Mouse (Mus musculus) layer of hippocampus, adult 8-10 months (tissue): ENCODE results near the gene Ptprd. TPM values are rescaled to one million over a fixed set of nuclear protein-coding genes. Genes with fewer than 3 reads are reported as not detected.

Experiments
- DNase-seq, 2 experiments: peaks; one replicate each; pipeline ENCODE4 v3.0.0; 2022; ENCODE audit warnings: low spot score in 2 of 2
- total RNA-seq, 4 experiments: library from RNA; stranded (reverse); gene quantifications; 2 replicates each; pipeline ENCODE4 v1.2.4; 2022

Gene Ptprd
- total RNA-seq, 4 experiments from 2014 or later = 169 to 218 (median 185) TPM

GRCm38 (mm10) chr4:76238577-76238976 lies 1973.2 kb downstream of the Ptprd start:
- DNase-seq = no peak

- no peak for DNase-seq
Measured at GRCm38 (mm10) chr4:76237827-76238226, 1973.9 kb downstream of the Ptprd start.

- no peak for DNase-seq
Measured at GRCm38 (mm10) chr4:76223720-76224119, 1988.0 kb downstream of the Ptprd start.

GRCm38 (mm10) chr4:76222520-76222919 lies 1989.2 kb downstream of the Ptprd start:
- no peak for DNase-seq

- no peak for DNase-seq
Measured at GRCm38 (mm10) chr4:76218065-76218464, 1993.7 kb downstream of the Ptprd start.

GRCm38 (mm10) chr4:76215141-76215540 lies 1996.6 kb downstream of the Ptprd start:
- DNase-seq = no peak

- DNase-seq = no peak
Measured at GRCm38 (mm10) chr4:76199321-76199720, 2012.4 kb downstream of the Ptprd start.

- no peak for DNase-seq
Measured at GRCm38 (mm10) chr4:76194762-76195161, 2017.0 kb downstream of the Ptprd start.

GRCm38 (mm10) chr4:76193496-76193895 lies 2018.3 kb downstream of the Ptprd start:
- no peak for DNase-seq

- no peak for DNase-seq
Measured at GRCm38 (mm10) chr4:76192031-76192430, 2019.7 kb downstream of the Ptprd start.

GRCm38 (mm10) chr4:76190788-76191187 lies 2021.0 kb downstream of the Ptprd start:
- no peak for DNase-seq

- no peak for DNase-seq
Measured at GRCm38 (mm10) chr4:76183095-76183494, 2028.7 kb downstream of the Ptprd start.

GRCm38 (mm10) chr4:76179497-76179896 lies 2032.3 kb downstream of the Ptprd start:
- DNase-seq = no peak

- DNase-seq = peak; percentile 21
Measured at GRCm38 (mm10) chr4:76175086-76175485, 2036.7 kb downstream of the Ptprd start.

- DNase-seq = no peak
Measured at GRCm38 (mm10) chr4:76155750-76156149, 2056.0 kb downstream of the Ptprd start.

GRCm38 (mm10) chr4:76154190-76154589 lies 2057.6 kb downstream of the Ptprd start:
- DNase-seq = no peak

GRCm38 (mm10) chr4:76144925-76145324 lies 2066.8 kb downstream of the Ptprd start:
- DNase-seq = no peak

- no peak for DNase-seq
Measured at GRCm38 (mm10) chr4:76144333-76144732, 2067.4 kb downstream of the Ptprd start.

GRCm38 (mm10) chr4:76137901-76138300 lies 2073.9 kb downstream of the Ptprd start:
- no peak for DNase-seq

- no peak for DNase-seq
Measured at GRCm38 (mm10) chr4:76136625-76137024, 2075.1 kb downstream of the Ptprd start.

- DNase-seq = no peak
Measured at GRCm38 (mm10) chr4:76091845-76092244, 2119.9 kb downstream of the Ptprd start.

GRCm38 (mm10) chr4:76089866-76090265 lies 2121.9 kb downstream of the Ptprd start:
- no peak for DNase-seq

GRCm38 (mm10) chr4:76076051-76076450 lies 2135.7 kb downstream of the Ptprd start:
- no peak for DNase-seq

GRCm38 (mm10) chr4:76073286-76073685 lies 2138.5 kb downstream of the Ptprd start:
- no peak for DNase-seq
